Mouse (Mus musculus) kidney, adult 2 months (tissue): Measurements from ENCODE around the gene S1pr2.

ENCODE experiments used
- CTCF ChIP-seq: fragments of 200-500 bp; conservative IDR thresholded peaks from 2 replicates; pipeline ENCODE4 v1.5.1; 2011; ENCODE audit warnings: low read depth, mild to moderate bottlenecking, control low read depth, low read length, moderate library complexity, mixed read lengths; ENCODE audit not compliant: insufficient read depth, insufficient read length
- POLR2A ChIP-seq: fragments of 200-500 bp; IDR thresholded peaks from one replicate; pipeline ENCODE4 v1.6.1; 2011; ENCODE audit warnings: low read depth, low read length, control low read depth

DNA sequence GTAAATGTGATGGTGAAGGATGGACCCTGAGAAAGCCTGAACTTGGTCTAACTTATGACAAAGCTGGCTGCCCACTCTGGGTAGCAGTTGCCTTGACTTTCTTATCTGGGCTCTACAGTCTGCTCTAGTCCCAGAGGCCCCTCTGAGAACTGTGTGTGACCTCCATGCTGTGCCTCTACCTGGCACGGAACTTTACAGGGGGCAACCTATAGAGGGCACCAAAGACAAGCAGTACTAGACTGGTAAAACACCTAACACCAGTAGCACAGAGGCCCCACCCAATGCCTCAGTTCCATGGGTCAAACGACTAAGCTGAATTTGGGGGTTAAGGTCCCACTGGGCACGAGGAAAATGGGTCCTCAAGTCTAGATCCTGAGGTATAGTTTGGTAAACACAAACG lies 60.4 kb downstream of the S1pr2 start:
- no peak for TF ChIP-seq POLR2A
- TF ChIP-seq CTCF: peak; percentile 62
